Mouse (Mus musculus): ENCODE data around the gene Bckdha. TPM values are rescaled to one million over a fixed set of nuclear protein-coding genes. Genes with fewer than 3 reads are reported as not detected.
A peak's percentile ranks its signal among the peaks of the same experiment; 100 is the strongest.

Gene Bckdha
- total and polyA plus RNA-seq, 2 experiments = 273 to 521 TPM

GRCm38 (mm10) chr7:25647574-25648123 is 11.1 kb downstream of the Bckdha start:
- WGBS = 65% methylated on average over 5 of the region's 5 CpGs
- no peak overlapping the region for H3K9ac ChIP-seq (ENCODE audit: low read depth, low read length)
- H3K4me3 ChIP-seq (ENCODE audit: insufficient read depth, low read depth, low read length) = no peak overlapping the region
- H3K27me3 ChIP-seq (ENCODE audit: control insufficient read depth, insufficient read depth, low read length) = no peaks in the 10 kb centered on the region
- peaks cover 26% of the 10 kb centered on the region for H3K4me1 ChIP-seq (ENCODE audit: control insufficient read depth, insufficient read depth, low read length)
- no peak for TF ChIP-seq POLR2A (IDR thresholded peaks at IDR 0.05; ENCODE audit: extremely low read depth, insufficient read depth, low read length)
- TF ChIP-seq CTCF (IDR thresholded peaks at IDR 0.05; ENCODE audit: low read depth, low read length) = peak; percentile 41
- no peak for DNase-seq (ENCODE audit: extremely low read depth, low read depth, low spot score)
- peaks cover 3% of the 10 kb centered on the region; the same call in 1 of the 2 replicates for H3K36me3 ChIP-seq (ENCODE audit: control insufficient read depth, insufficient read depth, low read length)
- no peak overlapping the region for H3K27ac ChIP-seq (replicated peaks; ENCODE audit: insufficient read depth, low read depth, low read length)
- peaks cover 43% of the 10 kb centered on the region for H3K79me2 ChIP-seq (ENCODE audit: control insufficient read depth, insufficient read depth, low read length)

DNA sequence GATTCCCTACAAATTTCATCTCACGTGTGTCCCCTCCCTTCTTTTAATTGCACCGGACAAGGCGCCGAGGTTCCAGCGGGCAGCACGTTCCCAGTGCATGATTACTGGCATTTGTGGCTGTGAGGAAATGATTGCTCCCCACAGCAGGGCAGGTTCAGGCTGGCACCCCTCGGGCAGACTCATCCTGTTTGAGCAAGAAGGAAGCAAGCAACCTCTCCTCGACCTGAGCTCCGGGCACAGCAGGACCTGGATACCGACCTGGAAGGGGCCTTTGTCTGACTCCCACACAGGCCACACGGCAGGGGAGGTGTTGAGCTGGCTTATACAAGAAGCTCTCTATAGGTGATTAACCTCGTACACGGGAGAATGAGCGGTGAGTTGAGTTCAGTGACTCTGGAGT is 13.7 kb downstream of the Bckdha start:
- H3K4me3 ChIP-seq (ENCODE audit: insufficient read depth, low read depth, low read length) = no peak overlapping the region
- H3K27ac ChIP-seq (replicated peaks; ENCODE audit: insufficient read depth, low read depth, low read length) = no peak overlapping the region
- peaks cover 12% of the 10 kb centered on the region for H3K4me1 ChIP-seq (ENCODE audit: control insufficient read depth, insufficient read depth, low read length)
- peaks cover 38% of the 10 kb centered on the region for H3K79me2 ChIP-seq (ENCODE audit: control insufficient read depth, insufficient read depth, low read length)
- H3K9ac ChIP-seq (ENCODE audit: low read depth, low read length) = no peak overlapping the region
- no peak for TF ChIP-seq POLR2A (IDR thresholded peaks at IDR 0.05; ENCODE audit: extremely low read depth, insufficient read depth, low read length)
- TF ChIP-seq CTCF (IDR thresholded peaks at IDR 0.05; ENCODE audit: low read depth, low read length) = no peak
- H3K36me3 ChIP-seq (ENCODE audit: control insufficient read depth, insufficient read depth, low read length) = peaks cover 7% of the 10 kb centered on the region
- no peak for DNase-seq (ENCODE audit: extremely low read depth, low read depth, low spot score)
- no peaks in the 10 kb centered on the region for H3K27me3 ChIP-seq (ENCODE audit: control insufficient read depth, insufficient read depth, low read length)
- 74% methylated on average over 14 of the region's 14 CpGs for WGBS

- H3K79me2 ChIP-seq (ENCODE audit: control insufficient read depth, insufficient read depth, low read length) = peaks cover 36% of the 10 kb centered on the region
- 77% methylated on average over 4 of the region's 4 CpGs for WGBS
- peaks cover 7% of the 10 kb centered on the region for H3K36me3 ChIP-seq (ENCODE audit: control insufficient read depth, insufficient read depth, low read length)
- DNase-seq (ENCODE audit: extremely low read depth, low read depth, low spot score) = no peak
- H3K9ac ChIP-seq (ENCODE audit: low read depth, low read length) = no peak overlapping the region
- no peaks in the 10 kb centered on the region for H3K27me3 ChIP-seq (ENCODE audit: control insufficient read depth, insufficient read depth, low read length)
- no peak overlapping the region for H3K4me3 ChIP-seq (ENCODE audit: insufficient read depth, low read depth, low read length)
- H3K27ac ChIP-seq (replicated peaks; ENCODE audit: insufficient read depth, low read depth, low read length) = no peak overlapping the region
- TF ChIP-seq CTCF (IDR thresholded peaks at IDR 0.05; ENCODE audit: low read depth, low read length) (no peak), POLR2A (IDR thresholded peaks at IDR 0.05; ENCODE audit: extremely low read depth, insufficient read depth, low read length) (no peak)
- H3K4me1 ChIP-seq (ENCODE audit: control insufficient read depth, insufficient read depth, low read length) = peaks cover 11% of the 10 kb centered on the region
These were observed 14.2 kb downstream of the Bckdha start for GRCm38 (mm10) chr7:25644631-25645030.

GRCm38 (mm10) chr7:25644136-25644535 is 14.6 kb downstream of the Bckdha start:
- Histone ChIP-seq H3K9ac (ENCODE audit: low read depth, low read length) (no peak overlapping the region), H3K27me3 (ENCODE audit: control insufficient read depth, insufficient read depth, low read length) (no peaks in the 10 kb centered on the region), H3K4me3 (ENCODE audit: insufficient read depth, low read depth, low read length) (no peak overlapping the region), H3K36me3 (ENCODE audit: control insufficient read depth, insufficient read depth, low read length) (peaks cover 7% of the 10 kb centered on the region), H3K27ac (replicated peaks; ENCODE audit: insufficient read depth, low read depth, low read length) (no peak overlapping the region), H3K4me1 (ENCODE audit: control insufficient read depth, insufficient read depth, low read length) (peaks cover 6% of the 10 kb centered on the region), H3K79me2 (ENCODE audit: control insufficient read depth, insufficient read depth, low read length) (peaks cover 31% of the 10 kb centered on the region)
- no peak for DNase-seq (ENCODE audit: extremely low read depth, low read depth, low spot score)
- no peak for TF ChIP-seq CTCF (IDR thresholded peaks at IDR 0.05; ENCODE audit: low read depth, low read length)
- TF ChIP-seq POLR2A (IDR thresholded peaks at IDR 0.05; ENCODE audit: extremely low read depth, insufficient read depth, low read length) = no peak
- WGBS = 72% methylated on average over 10 of the region's 10 CpGs

GRCm38 (mm10) chr7:25639754-25640153 is 19.0 kb downstream of the Bckdha start:
- Histone ChIP-seq H3K36me3 (ENCODE audit: control insufficient read depth, insufficient read depth, low read length) (peaks cover 8% of the 10 kb centered on the region), H3K4me1 (ENCODE audit: control insufficient read depth, insufficient read depth, low read length) (no peaks in the 10 kb centered on the region), H3K79me2 (ENCODE audit: control insufficient read depth, insufficient read depth, low read length) (peaks cover 12% of the 10 kb centered on the region), H3K27me3 (ENCODE audit: control insufficient read depth, insufficient read depth, low read length) (no peaks in the 10 kb centered on the region), H3K27ac (replicated peaks; ENCODE audit: insufficient read depth, low read depth, low read length) (no peak overlapping the region), H3K4me3 (ENCODE audit: insufficient read depth, low read depth, low read length) (no peak overlapping the region), H3K9ac (ENCODE audit: low read depth, low read length) (no peak overlapping the region)
- WGBS = 96% methylated on average over 4 of the region's 4 CpGs
- DNase-seq (ENCODE audit: extremely low read depth, low read depth, low spot score) = no peak
- TF ChIP-seq CTCF (IDR thresholded peaks at IDR 0.05; ENCODE audit: low read depth, low read length) (no peak), POLR2A (IDR thresholded peaks at IDR 0.05; ENCODE audit: extremely low read depth, insufficient read depth, low read length) (no peak)

GRCm38 (mm10) chr7:25637099-25637498 is 21.7 kb downstream of the Bckdha start:
- no peaks in the 10 kb centered on the region for H3K27me3 ChIP-seq (ENCODE audit: control insufficient read depth, insufficient read depth, low read length)
- H3K4me3 ChIP-seq (ENCODE audit: insufficient read depth, low read depth, low read length) = no peak overlapping the region
- no peak overlapping the region for H3K27ac ChIP-seq (replicated peaks; ENCODE audit: insufficient read depth, low read depth, low read length)
- H3K4me1 ChIP-seq (ENCODE audit: control insufficient read depth, insufficient read depth, low read length) = no peaks in the 10 kb centered on the region
- no peak for DNase-seq (ENCODE audit: extremely low read depth, low read depth, low spot score)
- peaks cover 10% of the 10 kb centered on the region for H3K36me3 ChIP-seq (ENCODE audit: control insufficient read depth, insufficient read depth, low read length)
- TF ChIP-seq POLR2A (IDR thresholded peaks at IDR 0.05; ENCODE audit: extremely low read depth, insufficient read depth, low read length) (no peak), CTCF (IDR thresholded peaks at IDR 0.05; ENCODE audit: low read depth, low read length) (no peak)
- H3K79me2 ChIP-seq (ENCODE audit: control insufficient read depth, insufficient read depth, low read length) = no peaks in the 10 kb centered on the region
- WGBS = 93% methylated on average over 5 of the region's 5 CpGs
- no peak overlapping the region for H3K9ac ChIP-seq (ENCODE audit: low read depth, low read length)

All from liver, adult 2 months (tissue).